Mouse (Mus musculus) colon, adult 2 months (tissue): ENCODE measurements around the gene Cldn9. TPM values are rescaled to one million over a fixed set of nuclear protein-coding genes. Genes with fewer than 3 reads are reported as not detected.

Source experiments
- polyA plus RNA-seq: library from polyadenylated mRNA; depleted of rRNA; stranded (reverse); fragments of >200 nt; gene quantifications from 2 replicates; pipeline ENCODE4 v1.2.3, GENCODE M21; 2012; rRNA removed

The Cldn9 gene
- polyA plus RNA-seq: 0.37 and 0.46 TPM in 2 replicates

GRCm38 (mm10) chr17:23683856-23684672 is at the start of gene Cldn9:
Gene Cldn9 (minus strand): TSS chr17:23684026.

GRCm38 (mm10) chr17:23725999-23726757 is 42.4 kb upstream of the Cldn9 start, which contains the start of gene Pkmyt1:
Gene Pkmyt1 (plus strand): TSS chr17:23726336.

GRCm38 (mm10) chr17:23722376-23723125 is 38.7 kb upstream of the Cldn9 start, which contains the start of gene 1520401A03Rik:
Gene 1520401A03Rik (minus strand): TSS chr17:23722783.

GRCm38 (mm10) chr17:23679127-23679835 is 4.5 kb downstream of the Cldn9 start, which contains the start of gene Cldn6:
Gene Cldn6 (plus strand): TSS chr17:23679249.

GRCm38 (mm10) chr17:23677236-23677679 is 6.6 kb downstream of the Cldn9 start, which contains the start of gene Tnfrsf12a:
Gene Tnfrsf12a (minus strand): TSS chr17:23677468.

GRCm38 (mm10) chr17:23673424-23674073 is 10.3 kb downstream of the Cldn9 start, which contains the start of the genes Hcfc1r1 and Thoc6:
Gene Hcfc1r1 (plus strand): TSS chr17:23673596.
Gene Thoc6 (minus strand): TSS chr17:23673882.

GRCm38 (mm10) chr17:23660117-23660875 is 23.5 kb downstream of the Cldn9 start, which contains the start of gene Bicdl2:
Gene Bicdl2 (plus strand): TSS chr17:23660506.

GRCm38 (mm10) chr17:23644613-23645495 is 39.0 kb downstream of the Cldn9 start, which contains the start of gene Mmp25:
Gene Mmp25 (minus strand): TSS chr17:23645277.

Other genes starting within 250 kb of the Cldn9 start
- gene Vmn2r117, start 204.3 kb downstream of the Cldn9 start, polyA plus RNA-seq: not detected in 2 replicates
- 15.2 and 15.6 TPM in 2 replicates for gene Zfp213, start 119.8 kb downstream of the Cldn9 start, polyA plus RNA-seq
- gene Zfp13, start 84.5 kb downstream of the Cldn9 start, polyA plus RNA-seq: 11.5 and 11.8 TPM in 2 replicates
- not detected in 2 replicates for gene Zscan10, start 83.2 kb downstream of the Cldn9 start, polyA plus RNA-seq
- gene Mmp25, start 38.7 kb downstream of the Cldn9 start, polyA plus RNA-seq: 0.32 and 0.51 TPM in 2 replicates
- gene Bicdl2, start 23.5 kb downstream of the Cldn9 start, polyA plus RNA-seq: 18.5 and 18.9 TPM in 2 replicates
- gene Hcfc1r1, start 10.4 kb downstream of the Cldn9 start, polyA plus RNA-seq: 362 and 417 TPM in 2 replicates
- 20.1 and 25.6 TPM in 2 replicates for gene Thoc6, start 10.1 kb downstream of the Cldn9 start, polyA plus RNA-seq
- gene Tnfrsf12a, start 6.6 kb downstream of the Cldn9 start, polyA plus RNA-seq: 32.1 and 32.9 TPM in 2 replicates
- 0.53 TPM in 1 of 2 replicates, not detected in the other for gene Cldn6, start 4.8 kb downstream of the Cldn9 start, polyA plus RNA-seq
- 0.09 TPM in 1 of 2 replicates, not detected in the other for gene 1520401A03Rik, start 38.8 kb upstream of the Cldn9 start, polyA plus RNA-seq
- 61.5 and 71.9 TPM in 2 replicates for gene Pkmyt1, start 42.3 kb upstream of the Cldn9 start, polyA plus RNA-seq
- gene Paqr4, start 56.8 kb upstream of the Cldn9 start, polyA plus RNA-seq: 392 and 448 TPM in 2 replicates
- gene Kremen2, start 61.8 kb upstream of the Cldn9 start, polyA plus RNA-seq: 14.8 and 15.8 TPM in 2 replicates
- gene Flywch1, start 87.6 kb upstream of the Cldn9 start, polyA plus RNA-seq: 30.4 and 32.2 TPM in 2 replicates
- 15.4 and 24.0 TPM in 2 replicates for gene Flywch2, start 102.1 kb upstream of the Cldn9 start, polyA plus RNA-seq
- 521 and 552 TPM in 2 replicates for gene Srrm2, start 106.5 kb upstream of the Cldn9 start, polyA plus RNA-seq
- gene Elob, start 145.1 kb upstream of the Cldn9 start, polyA plus RNA-seq: 551 and 740 TPM in 2 replicates
- gene Prss33, start 152.0 kb upstream of the Cldn9 start, polyA plus RNA-seq: 0.24 and 0.87 TPM in 2 replicates
- gene Prss32, start 159.8 kb upstream of the Cldn9 start, polyA plus RNA-seq: 1,354 and 1,658 TPM in 2 replicates
- 1.9 and 6.1 TPM in 2 replicates for gene Prss41, start 160.1 kb upstream of the Cldn9 start, polyA plus RNA-seq
- gene Prss21, start 184.0 kb upstream of the Cldn9 start, polyA plus RNA-seq: not detected in 2 replicates
- not detected in 2 replicates for gene Dcpp1, start 196.8 kb upstream of the Cldn9 start, polyA plus RNA-seq
- gene Dcpp2, start 196.9 kb upstream of the Cldn9 start, polyA plus RNA-seq: not detected in 2 replicates
- gene Dcpp3, start 233.4 kb upstream of the Cldn9 start, polyA plus RNA-seq: not detected in 2 replicates